Mouse (Mus musculus): Measurements from ENCODE around the gene Terb1. TPM values are rescaled to one million over a fixed set of nuclear protein-coding genes. Genes with fewer than 3 reads are reported as not detected.

Gene Terb1
- polyA plus RNA-seq, 1 experiment: 0.05 TPM

- Histone ChIP-seq H3K4me3 (replicated peaks; ENCODE audit: extremely low read depth, low read depth, low read length) (no peak overlapping the region), H3K4me1 (ENCODE audit: control insufficient read depth, insufficient read depth, low read length) (peaks cover 9% of the 10 kb centered on the region)
- WGBS: 90% methylated on average over 4 of the region's 4 CpGs
- TF ChIP-seq CTCF (IDR thresholded peaks at IDR 0.05; ENCODE audit: insufficient read depth, low read length) (no peak), POLR2A (IDR thresholded peaks at IDR 0.05; ENCODE audit: borderline replicate concordance, extremely low read depth, low read depth, low read length) (no peak)
- DNase-seq: no peak
Measured at GRCm38 (mm10) chr8:104538896-104539295, 29.2 kb upstream of the Terb1 start.

GRCm38 (mm10) chr8:104536028-104536427 is 26.3 kb upstream of the Terb1 start:
- WGBS: 72% methylated on average over 4 of the region's 4 CpGs
- no peak for TF ChIP-seq CTCF (IDR thresholded peaks at IDR 0.05; ENCODE audit: insufficient read depth, low read length)
- TF ChIP-seq POLR2A (IDR thresholded peaks at IDR 0.05; ENCODE audit: borderline replicate concordance, extremely low read depth, low read depth, low read length): no peak
- no peak for DNase-seq
- Histone ChIP-seq H3K4me3 (replicated peaks; ENCODE audit: extremely low read depth, low read depth, low read length) (no peak overlapping the region), H3K4me1 (ENCODE audit: control insufficient read depth, insufficient read depth, low read length) (peaks cover 8% of the 10 kb centered on the region)

- TF ChIP-seq CTCF (IDR thresholded peaks at IDR 0.05; ENCODE audit: insufficient read depth, low read length) (no peak), POLR2A (IDR thresholded peaks at IDR 0.05; ENCODE audit: borderline replicate concordance, extremely low read depth, low read depth, low read length) (no peak)
- Histone ChIP-seq H3K4me1 (ENCODE audit: control insufficient read depth, insufficient read depth, low read length) (peaks cover 7% of the 10 kb centered on the region; the same call in 1 of the 2 replicates), H3K4me3 (replicated peaks; ENCODE audit: extremely low read depth, low read depth, low read length) (peak overlapping the region; percentile 90)
- DNase-seq: peak; percentile 22
- 14% methylated on average over 7 of the region's 7 CpGs for WGBS
Measured at GRCm38 (mm10) chr8:104535378-104535777, 25.7 kb upstream of the Terb1 start.

- peak overlapping the region; percentile 94 for H3K4me3 ChIP-seq (replicated peaks; ENCODE audit: extremely low read depth, low read depth, low read length)
- H3K4me1 ChIP-seq (ENCODE audit: control insufficient read depth, insufficient read depth, low read length): peaks cover 7% of the 10 kb centered on the region; the same call in 1 of the 2 replicates
- WGBS: 2% methylated on average over 9 of the region's 9 CpGs
- TF ChIP-seq POLR2A (IDR thresholded peaks at IDR 0.05; ENCODE audit: borderline replicate concordance, extremely low read depth, low read depth, low read length) (no peak), CTCF (IDR thresholded peaks at IDR 0.05; ENCODE audit: insufficient read depth, low read length) (no peak)
- peak; percentile 42 for DNase-seq
Measured at GRCm38 (mm10) chr8:104534779-104535141, 25.1 kb upstream of the Terb1 start.

GRCm38 (mm10) chr8:104533971-104534778 is 24.5 kb upstream of the Terb1 start, which contains the start of the genes Nae1 and Car7:
Gene Nae1, minus strand, starts transcription at chr8:104534637.
Gene Car7, plus strand, starts transcription at chr8:104534689.
- DNase-seq: peak; percentile 95
- Histone ChIP-seq H3K4me3 (replicated peaks; ENCODE audit: extremely low read depth, low read depth, low read length) (peak within 1 kb of the TSS; percentile 94), H3K4me1 (ENCODE audit: control insufficient read depth, insufficient read depth, low read length) (peaks cover 7% of the 10 kb centered on the region; the same call in 1 of the 2 replicates)
- TF ChIP-seq CTCF (IDR thresholded peaks at IDR 0.05; ENCODE audit: insufficient read depth, low read length) (peak; percentile 71), POLR2A (IDR thresholded peaks at IDR 0.05; ENCODE audit: borderline replicate concordance, extremely low read depth, low read depth, low read length) (peak; percentile 96)
- WGBS: under 1% methylated on average over 70 of the region's 70 CpGs

- H3K4me1 ChIP-seq (ENCODE audit: control insufficient read depth, insufficient read depth, low read length): peaks cover 7% of the 10 kb centered on the region; the same call in 1 of the 2 replicates
- DNase-seq: no peak
- TF ChIP-seq CTCF (IDR thresholded peaks at IDR 0.05; ENCODE audit: insufficient read depth, low read length): no peak
- no peak for TF ChIP-seq POLR2A (IDR thresholded peaks at IDR 0.05; ENCODE audit: borderline replicate concordance, extremely low read depth, low read depth, low read length)
- 20% methylated on average over 7 of the region's 7 CpGs for WGBS
- peak overlapping the region; percentile 94 for H3K4me3 ChIP-seq (replicated peaks; ENCODE audit: extremely low read depth, low read depth, low read length)
Measured at GRCm38 (mm10) chr8:104533551-104533950, 23.8 kb upstream of the Terb1 start.

GRCm38 (mm10) chr8:104529671-104530070 is 20.0 kb upstream of the Terb1 start:
- no peak for DNase-seq
- TF ChIP-seq POLR2A (IDR thresholded peaks at IDR 0.05; ENCODE audit: borderline replicate concordance, extremely low read depth, low read depth, low read length) (no peak), CTCF (IDR thresholded peaks at IDR 0.05; ENCODE audit: insufficient read depth, low read length) (no peak)
- 91% methylated on average over 6 of the region's 6 CpGs for WGBS
- H3K4me1 ChIP-seq (ENCODE audit: control insufficient read depth, insufficient read depth, low read length): peaks cover 5% of the 10 kb centered on the region; the same call in 1 of the 2 replicates
- H3K4me3 ChIP-seq (replicated peaks; ENCODE audit: extremely low read depth, low read depth, low read length): no peak overlapping the region

- WGBS: 64% methylated on average over 5 of the region's 5 CpGs
- DNase-seq: peak; percentile 67
- no peak for TF ChIP-seq CTCF (IDR thresholded peaks at IDR 0.05; ENCODE audit: insufficient read depth, low read length)
- TF ChIP-seq POLR2A (IDR thresholded peaks at IDR 0.05; ENCODE audit: borderline replicate concordance, extremely low read depth, low read depth, low read length): no peak
- Histone ChIP-seq H3K4me1 (ENCODE audit: control insufficient read depth, insufficient read depth, low read length) (no peaks in the 10 kb centered on the region), H3K4me3 (replicated peaks; ENCODE audit: extremely low read depth, low read depth, low read length) (no peak overlapping the region)
Measured at GRCm38 (mm10) chr8:104517872-104518271, 8.2 kb upstream of the Terb1 start.

GRCm38 (mm10) chr8:104510134-104510533 is 424 bp upstream of the Terb1 start:
- H3K4me1 ChIP-seq (ENCODE audit: control insufficient read depth, insufficient read depth, low read length): no peaks in the 10 kb centered on the region; the same call in 1 of the 2 replicates
- DNase-seq: no peak
- 87% methylated on average over 3 of the region's 3 CpGs for WGBS
- no peak overlapping the region for H3K4me3 ChIP-seq (replicated peaks; ENCODE audit: extremely low read depth, low read depth, low read length)
- TF ChIP-seq POLR2A (IDR thresholded peaks at IDR 0.05; ENCODE audit: borderline replicate concordance, extremely low read depth, low read depth, low read length) (no peak), CTCF (IDR thresholded peaks at IDR 0.05; ENCODE audit: insufficient read depth, low read length) (no peak)

- 53% methylated on average over 1 of the region's 1 CpGs for WGBS
- TF ChIP-seq POLR2A (IDR thresholded peaks at IDR 0.05; ENCODE audit: borderline replicate concordance, extremely low read depth, low read depth, low read length): no peak
- TF ChIP-seq CTCF (IDR thresholded peaks at IDR 0.05; ENCODE audit: insufficient read depth, low read length): no peak
- Histone ChIP-seq H3K4me1 (ENCODE audit: control insufficient read depth, insufficient read depth, low read length) (no peaks in the 10 kb centered on the region), H3K4me3 (replicated peaks; ENCODE audit: extremely low read depth, low read depth, low read length) (no peak overlapping the region)
- no peak for DNase-seq
Measured at GRCm38 (mm10) chr8:104479091-104479490, 30.6 kb downstream of the Terb1 start.
